Mouse (Mus musculus): ENCODE results near the gene Tspan17.

Tspan17 gene

DNA sequence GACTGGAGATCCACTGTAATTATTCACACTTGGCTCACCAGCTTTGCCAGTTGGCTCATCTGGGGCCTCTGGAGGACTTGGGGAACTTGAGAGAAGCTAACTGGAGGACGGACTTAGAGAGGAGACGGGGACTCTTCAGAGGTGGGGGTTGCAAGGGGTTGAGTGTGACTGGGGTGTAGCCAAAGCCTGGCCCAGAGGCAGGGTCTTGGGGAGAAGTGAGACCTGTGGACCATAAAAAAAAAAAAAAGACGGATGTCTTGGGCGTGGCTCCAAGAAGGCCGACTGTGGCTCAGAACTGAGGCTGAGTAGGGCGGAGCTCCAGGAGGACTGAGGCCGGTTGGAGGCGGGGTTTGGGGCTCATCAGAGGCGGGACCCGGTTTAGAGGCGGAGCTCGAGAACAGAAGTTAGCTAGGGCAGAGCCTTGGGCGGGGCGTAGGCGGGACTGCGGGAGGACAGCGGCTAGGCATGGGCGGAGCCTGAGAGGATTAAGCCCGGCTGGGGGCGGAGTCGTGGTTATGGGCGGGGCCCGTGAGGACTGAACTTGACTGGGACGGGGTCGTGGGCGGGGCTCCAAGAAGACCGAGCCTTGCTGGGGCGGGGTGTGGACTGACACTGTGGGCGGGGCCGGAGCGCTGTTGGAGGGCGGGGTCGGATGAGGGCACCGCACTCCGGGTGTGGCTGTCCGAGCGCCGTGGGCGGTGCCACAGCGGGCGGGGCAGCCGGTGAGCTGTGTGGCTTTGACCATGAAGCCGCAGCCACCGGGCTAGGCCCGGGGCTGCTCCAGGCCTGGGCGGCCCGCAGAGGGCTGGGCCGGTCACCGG, at the start of gene Tspan17:
Tspan17 (plus strand) TSS at position 638 of the 821 bp plus-strand sequence.
- DNase-seq (ENCODE audit: extremely low read depth, low read depth, low spot score) = peak; percentile 82

DNA sequence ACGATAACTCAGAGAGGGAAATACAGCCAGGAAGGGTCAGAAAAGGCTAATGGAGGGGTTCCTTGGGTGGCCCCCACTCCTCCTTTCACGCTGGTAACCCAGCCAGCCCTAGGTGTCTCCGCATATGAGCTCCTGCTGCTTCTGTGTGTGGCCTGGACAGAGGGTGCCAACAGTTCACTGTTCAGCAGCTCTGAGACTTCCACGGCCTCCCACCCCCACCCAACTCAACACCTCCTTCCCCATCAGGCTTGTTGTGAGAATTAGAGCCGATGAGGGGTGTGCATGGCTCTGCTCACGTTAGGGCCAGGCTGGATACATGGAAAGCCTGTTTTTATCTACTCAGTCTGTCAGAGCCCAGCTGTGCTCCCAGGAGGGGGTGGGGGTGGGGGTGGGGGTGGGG, 43.1 kb upstream of the Tspan17 start:
- no peak for DNase-seq (ENCODE audit: extremely low read depth, low read depth, low spot score)

DNA sequence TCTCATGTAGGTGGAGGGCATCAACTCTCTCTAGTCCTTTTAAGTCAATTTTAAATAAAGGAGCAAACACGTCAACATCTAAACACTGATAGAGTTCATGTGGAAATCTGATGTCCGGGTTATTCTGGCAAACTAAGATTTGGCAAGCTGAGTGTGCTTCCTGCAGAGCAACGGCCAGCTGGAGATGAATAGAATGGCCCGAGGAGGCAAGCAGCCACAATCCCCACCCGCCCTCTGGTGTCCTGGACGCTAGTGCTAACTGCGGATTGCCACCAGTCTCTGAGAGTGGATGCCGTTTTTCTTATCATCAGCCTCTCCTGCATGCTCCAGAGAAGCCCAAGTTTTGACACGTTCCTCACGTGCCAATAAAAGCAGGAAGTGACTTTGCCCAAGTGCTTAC, 42.3 kb upstream of the Tspan17 start:
- no peak for DNase-seq (ENCODE audit: extremely low read depth, low read depth, low spot score)

DNA sequence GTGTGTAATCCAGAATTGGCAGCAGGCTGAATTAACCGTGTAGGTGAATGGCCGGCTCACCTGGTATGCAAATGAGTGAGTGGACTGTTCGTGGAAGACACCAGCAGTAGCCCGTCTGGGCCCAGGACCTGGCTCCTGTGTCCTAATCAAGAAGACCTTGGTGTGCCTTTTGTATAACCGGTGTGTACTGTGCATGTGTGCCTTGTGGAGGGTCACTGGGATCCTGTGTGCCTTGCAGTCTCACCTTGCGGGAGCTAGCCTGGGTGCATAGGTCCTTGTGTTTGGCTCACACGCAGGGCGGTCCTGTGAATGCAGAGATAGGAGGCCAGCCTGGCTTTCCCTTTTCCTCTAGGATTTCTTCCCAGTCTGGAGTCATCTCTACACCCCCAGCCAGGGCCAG, 41.0 kb upstream of the Tspan17 start:
- DNase-seq (ENCODE audit: extremely low read depth, low read depth, low spot score) = no peak

DNA sequence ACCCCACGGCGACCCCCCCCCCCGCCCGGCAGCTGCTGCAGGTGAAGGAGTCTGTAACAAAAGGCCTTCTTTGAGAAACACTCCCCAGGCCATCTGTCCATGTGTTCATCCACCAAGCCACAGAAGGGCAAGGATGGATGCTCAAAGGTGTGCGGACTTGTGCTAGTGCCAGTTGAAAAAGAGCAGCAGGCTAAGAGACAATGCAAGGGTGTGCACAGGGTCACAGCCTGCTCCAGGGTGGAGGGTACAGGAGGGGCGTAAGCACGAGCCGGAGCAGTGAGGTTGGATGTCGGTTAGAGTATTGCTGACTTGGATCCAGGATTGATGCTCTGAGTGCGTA, 40.5 kb upstream of the Tspan17 start:
- no peak for DNase-seq (ENCODE audit: extremely low read depth, low read depth, low spot score)

DNA sequence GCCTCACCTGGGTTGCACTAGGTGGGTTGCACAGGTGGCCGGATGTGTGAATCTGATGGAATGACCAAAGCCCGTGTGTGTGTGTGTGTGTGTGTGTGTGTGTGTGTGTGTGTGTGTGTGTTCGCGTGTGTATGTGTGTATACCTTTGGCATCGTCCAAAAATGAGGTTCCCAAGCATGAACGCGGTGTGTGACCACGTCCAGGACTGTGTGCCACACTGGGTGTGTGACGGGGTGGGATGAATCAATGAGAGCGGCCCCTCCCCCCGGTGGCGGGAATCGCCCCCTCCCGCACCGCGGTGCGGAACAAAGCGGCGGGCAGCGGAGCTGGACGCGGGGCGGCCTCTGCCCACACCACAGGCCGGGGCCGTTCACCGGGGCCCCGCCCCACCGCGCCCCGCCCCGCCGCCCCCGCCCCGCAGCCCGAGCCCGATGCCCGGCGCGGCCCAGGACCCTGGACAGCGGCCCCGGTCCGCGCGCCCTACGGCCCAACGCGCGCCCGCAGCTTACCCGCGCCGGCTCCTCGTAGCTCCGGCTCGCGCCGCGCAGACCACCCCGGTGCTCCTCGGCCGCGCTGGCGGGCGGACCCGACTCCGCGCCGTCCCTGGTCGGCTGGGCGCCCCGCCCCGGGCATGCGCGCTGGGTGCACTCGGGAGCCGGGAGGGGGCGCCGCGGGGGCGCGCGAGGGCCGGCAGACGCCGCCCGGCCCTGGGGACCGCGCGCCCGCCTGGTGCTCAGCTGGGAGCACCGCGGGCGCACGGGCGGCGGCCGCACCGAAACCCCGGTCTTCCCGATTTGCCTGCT, 39.9 kb upstream of the Tspan17 start:
- no peak for DNase-seq (ENCODE audit: extremely low read depth, low read depth, low spot score)

DNA sequence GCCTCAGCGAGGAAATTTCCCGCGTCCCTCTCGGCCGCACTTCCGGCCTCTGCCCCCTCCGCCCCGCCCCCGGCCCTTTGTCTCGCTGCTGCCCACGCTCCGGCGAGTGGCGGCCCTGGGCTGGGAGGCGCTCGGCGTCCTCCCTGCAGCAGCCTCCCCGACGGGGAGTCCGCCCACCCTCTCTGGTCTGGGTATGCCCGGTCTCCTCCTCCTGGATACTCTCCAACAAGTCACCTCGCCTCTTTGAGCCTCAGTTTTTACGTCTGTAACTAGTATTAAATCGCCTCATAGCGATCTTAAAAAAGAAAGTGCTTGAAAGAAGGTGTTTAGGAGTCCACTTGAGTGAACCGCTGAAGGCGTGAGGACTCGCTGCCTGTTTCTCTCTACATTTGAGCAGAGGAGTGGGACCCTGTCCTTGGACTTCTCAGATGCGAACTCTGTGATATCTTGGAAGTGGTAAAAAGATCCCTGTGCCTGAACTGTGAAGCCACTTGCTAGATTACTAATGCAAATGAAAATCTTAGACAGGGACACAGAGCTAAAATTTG, 39.2 kb upstream of the Tspan17 start, which contains the start of gene Gprin1:
Gprin1 (minus strand) TSS at position 11 of the 548 bp plus-strand sequence.
- DNase-seq (ENCODE audit: extremely low read depth, low read depth, low spot score) = no peak

DNA sequence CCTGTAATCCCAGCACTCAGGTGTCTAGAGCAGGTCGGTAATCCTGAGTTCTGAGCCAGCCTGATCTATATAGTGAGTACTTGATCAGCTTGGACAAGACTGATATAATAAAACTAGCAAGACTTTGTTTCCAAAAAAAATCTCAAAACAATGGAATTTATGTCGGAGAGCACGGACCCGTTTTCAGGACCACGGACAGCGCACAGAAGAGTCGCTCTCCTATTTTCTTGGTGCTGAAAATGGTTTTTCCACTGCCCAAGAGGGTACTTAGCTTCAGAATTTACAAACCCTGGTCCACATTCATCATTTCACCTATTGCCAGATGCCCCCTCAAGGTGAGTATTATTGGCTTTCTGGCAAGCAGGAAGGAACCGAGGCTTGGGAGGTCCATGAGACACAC, 38.5 kb upstream of the Tspan17 start:
- DNase-seq (ENCODE audit: extremely low read depth, low read depth, low spot score) = no peak

DNA sequence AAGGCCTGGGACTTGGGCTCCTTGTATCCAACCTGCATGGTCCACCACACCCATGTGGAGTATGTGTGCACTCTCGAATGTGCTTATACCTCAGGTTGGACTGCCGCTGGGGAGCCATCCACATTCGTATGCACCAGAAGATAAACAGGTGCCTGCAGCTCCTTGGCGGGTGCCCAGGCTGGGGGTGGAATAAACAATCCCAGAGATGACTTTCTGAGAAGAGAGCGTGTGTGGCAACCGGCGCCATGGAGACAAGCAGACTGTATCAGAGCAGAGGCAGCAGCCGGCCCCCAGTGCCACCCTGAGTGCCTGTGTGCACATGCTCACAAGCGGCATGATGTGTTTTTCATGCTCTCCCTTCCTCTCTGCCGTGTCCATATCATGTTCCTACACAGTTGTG, 36.5 kb upstream of the Tspan17 start:
- DNase-seq (ENCODE audit: extremely low read depth, low read depth, low spot score) = no peak

DNA sequence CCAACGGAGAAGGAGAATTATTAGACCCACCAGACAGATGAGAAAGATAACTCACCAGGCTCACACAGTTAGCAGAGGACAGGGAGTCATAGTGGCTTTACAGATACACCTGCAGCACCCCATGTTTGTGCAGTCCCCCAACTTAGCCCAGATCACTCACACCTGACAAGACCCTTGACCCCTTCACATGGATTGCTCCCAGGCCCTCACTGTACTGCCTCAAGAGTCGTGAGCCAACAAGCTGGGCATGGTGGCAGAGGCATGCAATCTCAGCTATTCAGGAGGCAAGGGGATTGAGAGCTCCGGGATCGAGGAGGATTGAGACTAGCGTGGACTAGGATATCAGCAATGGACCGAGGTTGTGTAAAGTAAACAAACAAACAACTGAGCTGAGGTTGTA, 35.4 kb upstream of the Tspan17 start:
- no peak for DNase-seq (ENCODE audit: extremely low read depth, low read depth, low spot score)

DNA sequence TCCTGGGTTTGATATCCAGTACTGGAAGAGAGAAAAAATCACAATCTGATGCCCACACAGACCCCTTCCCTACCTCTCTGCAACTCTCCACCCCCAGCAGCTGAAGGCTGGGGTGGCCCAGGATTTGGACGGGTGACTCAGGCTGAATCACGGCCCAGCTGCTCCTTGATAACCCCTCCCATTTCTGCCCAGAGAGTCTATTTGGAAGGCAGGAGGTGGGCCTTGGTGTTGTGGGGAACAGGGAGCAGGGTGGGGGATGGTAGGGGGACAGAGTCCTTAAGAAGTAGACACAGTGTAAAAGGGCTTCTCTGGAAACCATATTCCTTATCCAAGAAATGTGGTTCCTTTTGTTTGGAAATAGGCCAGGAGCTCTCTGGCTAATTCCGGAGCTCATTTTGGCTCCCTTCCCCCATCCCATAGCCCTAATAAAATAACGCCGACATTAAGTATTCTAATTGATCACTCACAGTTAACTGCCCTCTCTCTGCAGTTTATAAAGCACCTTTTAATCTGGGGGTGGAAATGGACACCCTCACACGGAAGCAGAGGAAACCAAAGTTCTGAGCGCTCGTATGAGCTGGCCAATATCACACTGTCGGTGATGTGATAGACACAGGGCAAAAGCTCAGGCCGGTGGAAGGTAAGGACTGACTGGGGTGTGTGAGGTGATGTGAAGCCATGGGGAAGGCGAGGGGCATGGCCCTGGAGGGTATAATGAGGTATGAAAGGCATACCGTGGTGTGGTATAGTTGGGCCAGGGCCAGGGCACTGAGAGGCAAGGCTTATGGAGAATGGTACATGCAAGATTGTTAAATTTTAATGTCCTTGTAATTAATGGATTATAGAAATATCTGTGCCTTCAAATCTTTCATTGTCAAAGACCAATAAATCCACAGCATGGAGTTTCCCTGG, 34.8 kb upstream of the Tspan17 start:
- DNase-seq (ENCODE audit: extremely low read depth, low read depth, low spot score) = no peak

DNA sequence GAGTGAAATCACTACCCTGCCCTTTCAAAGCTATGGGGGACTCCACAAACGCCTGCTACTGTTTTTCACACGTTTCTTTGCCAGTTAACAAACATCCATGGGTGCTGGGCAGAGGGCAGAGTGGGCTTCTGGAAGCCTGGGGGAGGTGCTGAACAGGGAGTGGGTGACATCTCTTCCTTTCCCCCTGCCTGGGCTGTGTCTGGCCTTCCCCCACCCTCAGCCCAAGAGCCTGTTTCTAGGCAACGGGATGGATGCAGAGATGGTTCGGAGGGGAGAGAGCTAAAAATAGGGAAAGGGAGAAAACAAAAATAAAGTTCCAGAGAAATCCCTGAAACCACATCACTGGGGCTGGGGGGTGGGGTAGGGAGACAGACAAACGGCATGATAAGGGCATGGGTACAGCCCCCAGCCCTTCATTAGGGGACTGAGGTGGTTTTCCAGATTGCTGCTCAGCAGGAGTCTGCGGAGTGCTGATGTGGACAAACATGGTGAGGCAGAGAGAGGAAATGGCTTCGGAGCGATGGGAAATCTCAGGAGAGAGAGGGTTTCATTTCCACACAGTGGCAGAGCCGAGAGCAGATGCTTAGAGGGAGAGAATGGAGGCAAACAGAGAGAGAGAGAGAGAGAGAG, 33.9 kb upstream of the Tspan17 start:
- no peak for DNase-seq (ENCODE audit: extremely low read depth, low read depth, low spot score)

DNA sequence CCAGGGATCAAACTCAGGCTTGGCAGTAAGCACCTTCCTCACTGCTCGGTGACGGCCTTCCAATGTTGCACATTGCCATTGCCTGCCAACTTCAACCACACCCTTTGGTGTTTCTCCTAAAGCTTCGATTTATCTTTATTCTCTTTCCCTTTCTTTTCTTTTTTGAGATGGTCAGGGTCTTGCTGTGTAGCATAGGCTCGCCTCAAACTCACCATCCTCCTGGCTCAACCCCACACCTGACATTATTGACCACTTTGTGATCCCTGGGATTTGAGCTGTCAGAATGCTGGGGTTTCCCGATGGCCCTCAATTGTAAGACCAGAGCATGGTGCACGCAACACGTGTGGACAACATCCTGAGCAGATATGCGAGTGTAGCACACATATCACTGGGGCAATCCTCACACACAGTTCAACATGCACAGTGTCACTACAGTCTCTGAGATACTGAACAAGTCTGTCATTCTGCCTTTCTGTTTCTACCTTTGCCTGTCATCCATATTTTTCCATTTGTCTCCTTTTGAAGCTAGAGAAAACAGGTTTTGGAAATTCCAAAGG, 32.9 kb upstream of the Tspan17 start:
- no peak for DNase-seq (ENCODE audit: extremely low read depth, low read depth, low spot score)

DNA sequence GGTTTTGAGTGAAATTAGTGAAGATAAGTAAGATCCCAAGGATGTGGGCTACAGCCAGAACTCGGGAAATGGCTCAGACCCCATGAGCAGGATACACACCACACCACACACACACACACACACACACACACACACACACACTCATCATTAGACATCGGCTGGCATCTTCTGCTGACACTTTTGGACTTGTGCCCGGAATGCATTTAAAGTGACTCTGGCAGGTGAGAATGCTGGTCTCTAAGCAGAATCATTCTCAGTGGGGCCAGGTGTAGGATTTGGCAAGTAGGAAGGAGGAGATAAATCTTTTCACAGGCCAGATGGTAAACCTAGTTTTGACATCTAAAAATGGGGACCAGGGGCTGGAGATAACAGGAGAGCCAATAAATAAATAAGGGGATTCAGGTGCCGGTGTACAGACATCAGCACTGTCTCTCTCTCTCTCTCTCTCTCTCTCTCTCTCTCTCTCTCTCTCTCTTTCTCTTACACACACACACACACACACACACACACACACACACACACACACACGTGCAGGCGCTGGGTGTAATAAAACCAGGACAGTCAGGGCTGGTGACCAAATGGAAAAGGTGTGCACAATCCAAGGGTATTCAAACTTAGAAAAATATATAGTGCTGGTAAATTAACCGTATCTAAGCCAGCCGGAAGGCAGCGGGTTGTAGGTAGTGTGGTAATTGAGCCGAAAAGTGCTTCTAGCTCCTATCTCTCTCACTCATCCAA, 31.9 kb upstream of the Tspan17 start:
- no peak for DNase-seq (ENCODE audit: extremely low read depth, low read depth, low spot score)

DNA sequence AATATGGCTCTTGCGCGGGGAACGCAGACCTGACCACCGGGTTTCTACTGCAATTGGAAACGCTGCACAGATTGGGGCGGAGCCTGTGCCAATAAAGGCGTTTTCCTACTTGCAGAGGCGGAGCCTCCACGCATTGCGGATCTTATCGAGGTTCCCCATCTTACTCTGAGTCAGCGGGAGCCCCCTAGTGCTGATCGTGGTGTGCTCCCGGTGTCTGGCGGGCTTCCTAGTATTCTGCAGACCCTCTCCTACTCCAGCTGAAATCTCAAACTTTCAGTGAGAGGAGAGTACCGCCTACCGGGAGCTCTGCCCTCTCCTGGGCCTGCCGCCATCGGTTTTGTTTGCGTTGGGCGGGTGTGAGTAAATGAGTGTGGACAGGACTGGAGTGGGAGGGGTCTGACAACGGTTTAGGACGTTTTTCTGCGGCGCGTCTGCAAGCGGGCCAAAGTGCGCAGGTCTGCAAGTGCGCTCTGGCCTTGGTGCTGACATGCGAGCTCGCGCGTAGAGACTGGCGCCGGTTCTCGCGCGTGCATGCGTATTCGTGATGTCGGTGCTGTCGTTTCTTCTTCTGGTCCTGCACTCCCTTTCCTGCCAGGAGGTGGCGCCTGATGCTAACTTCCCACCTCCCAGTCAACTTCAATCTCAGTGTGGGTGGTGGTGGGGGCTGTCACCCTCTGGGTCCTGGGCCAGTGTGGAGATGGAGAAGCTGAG, 31.0 kb upstream of the Tspan17 start:
- no peak for DNase-seq (ENCODE audit: extremely low read depth, low read depth, low spot score)

DNA sequence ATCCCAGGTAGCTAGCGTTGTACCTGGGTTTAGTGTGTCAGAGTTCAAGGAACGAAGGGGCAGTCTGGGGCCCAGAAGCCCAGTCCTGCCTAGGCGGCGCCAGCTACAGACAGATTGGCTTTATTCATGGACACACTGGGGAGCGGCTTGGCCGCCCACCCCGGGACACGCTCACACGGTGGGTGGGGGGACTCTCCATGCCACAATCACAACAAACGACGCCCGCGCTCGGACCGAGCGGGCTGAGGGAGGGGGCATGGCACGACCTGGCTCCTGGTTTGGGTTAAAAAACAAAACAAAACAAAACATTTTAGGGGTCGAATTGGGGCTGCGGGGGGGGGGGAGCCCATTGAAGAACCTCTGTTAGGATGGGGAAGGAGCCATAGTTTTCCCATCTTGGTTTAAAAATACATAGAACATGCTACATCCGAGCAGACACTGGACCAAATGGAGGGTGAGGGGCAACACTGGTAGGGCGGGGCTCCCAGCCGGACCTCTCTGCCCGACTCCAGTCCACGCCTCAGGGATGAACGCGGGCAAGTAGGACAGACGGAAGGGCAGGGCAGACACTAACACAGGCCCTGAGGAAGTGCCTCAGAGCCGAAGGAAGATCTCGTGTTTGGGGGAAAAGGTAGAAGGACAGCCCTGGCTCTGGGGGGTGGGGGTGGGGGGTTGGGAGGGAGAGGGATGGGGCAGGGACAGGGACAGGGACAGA, 30.3 kb upstream of the Tspan17 start:
- DNase-seq (ENCODE audit: extremely low read depth, low read depth, low spot score) = no peak

DNA sequence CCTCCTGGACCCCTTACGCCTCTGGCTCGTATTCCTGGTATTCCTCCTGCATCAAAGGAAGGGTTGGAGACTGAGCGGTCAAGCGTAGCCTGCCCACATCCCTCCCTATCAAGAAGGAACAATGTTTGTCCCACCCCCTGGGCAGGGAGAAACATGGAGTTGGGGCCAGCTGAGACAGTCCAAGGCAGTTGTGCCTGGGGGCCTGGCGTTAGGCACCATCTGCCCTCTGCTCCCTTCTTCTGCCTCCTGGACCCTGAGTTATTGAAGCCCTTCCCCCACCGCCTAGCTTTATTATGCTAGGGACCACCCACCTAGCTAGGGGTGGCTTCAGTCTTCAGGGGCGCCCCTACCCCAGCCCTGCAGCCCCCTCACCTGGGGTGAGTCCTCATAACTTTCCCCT, 29.7 kb upstream of the Tspan17 start:
- no peak for DNase-seq (ENCODE audit: extremely low read depth, low read depth, low spot score)

DNA sequence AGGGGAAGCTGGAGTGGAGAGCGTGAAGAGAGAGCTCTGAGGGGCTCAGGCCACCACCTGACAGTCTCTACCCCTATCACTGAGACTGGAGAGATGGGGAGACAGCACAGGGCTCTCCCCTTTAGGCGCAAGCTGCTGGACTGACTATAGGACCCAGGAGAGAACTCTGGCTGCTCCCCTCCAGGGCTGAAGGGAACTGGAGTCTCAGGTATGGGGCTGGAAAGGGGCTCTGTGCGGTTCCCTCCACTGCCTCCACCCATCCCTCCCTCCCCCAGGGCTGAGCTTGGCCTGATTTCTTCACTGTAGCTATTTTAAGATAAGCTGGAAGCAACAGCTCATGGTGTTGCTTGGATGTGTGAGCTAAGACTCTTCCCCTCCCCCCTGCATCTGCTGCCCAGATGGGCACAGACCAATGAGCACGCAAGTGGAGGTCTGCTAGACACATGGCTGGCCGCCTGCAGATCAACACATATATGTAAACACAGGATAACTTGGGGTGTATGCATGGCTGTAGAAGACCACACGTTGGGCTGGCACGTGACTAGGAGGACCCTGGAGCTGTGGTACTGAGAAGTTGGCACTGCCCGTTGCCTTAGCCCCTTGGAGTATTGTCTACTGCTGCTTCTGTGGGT, 28.9 kb upstream of the Tspan17 start:
- DNase-seq (ENCODE audit: extremely low read depth, low read depth, low spot score) = no peak
